Mouse (Mus musculus) forebrain, embryonic 13.5 days (tissue): ENCODE measurements around the gene Etnk1. TPM values are rescaled to one million over a fixed set of nuclear protein-coding genes. Genes with fewer than 3 reads are reported as not detected.
A peak's percentile ranks its signal among the peaks of the same experiment; 100 is the strongest.

ENCODE experiments used
- ATAC-seq: fragments of 200-750 bp; cut with Nextera tagmentation; 2 replicates; pipeline ENCODE4 v1.8.0; 2017
- H3K27ac ChIP-seq: fragments of 300-500 bp; sonication (generic); 2 replicates; pipeline ENCODE4 v1.5.1; 2015; ENCODE audit warnings: inconsistent platforms, mild to moderate bottlenecking, moderate library complexity
- H3K27me3 ChIP-seq: fragments of 300-500 bp; sonication (generic); 2 replicates; pipeline ENCODE4 v1.6.1; 2015; ENCODE audit warnings: mild to moderate bottlenecking, inconsistent platforms
- H3K36me3 ChIP-seq: fragments of 300-500 bp; sonication (generic); 2 replicates; pipeline ENCODE4 v1.6.1; 2015; ENCODE audit warnings: mild to moderate bottlenecking, inconsistent platforms; ENCODE audit not compliant: poor library complexity, severe bottlenecking
- H3K4me1 ChIP-seq: fragments of 300-500 bp; sonication (generic); 2 replicates; pipeline ENCODE4 v1.6.1; 2015; ENCODE audit warnings: inconsistent platforms
- H3K4me2 ChIP-seq: fragments of 300-500 bp; sonication (generic); 2 replicates; pipeline ENCODE4 v1.6.1; 2015; ENCODE audit warnings: inconsistent platforms, mild to moderate bottlenecking, moderate library complexity
- H3K4me3 ChIP-seq: fragments of 300-500 bp; sonication (generic); 2 replicates; pipeline ENCODE4 v1.5.1; 2015; ENCODE audit warnings: mild to moderate bottlenecking, inconsistent platforms
- H3K9ac ChIP-seq: fragments of 300-500 bp; sonication (generic); 2 replicates; pipeline ENCODE4 v1.6.1; 2015; ENCODE audit warnings: mild to moderate bottlenecking, inconsistent platforms
- H3K9me3 ChIP-seq: fragments of 300-500 bp; sonication (generic); replicated peaks from 2 replicates; pipeline ENCODE4 v1.6.1; 2016; ENCODE audit warnings: inconsistent platforms
- WGBS: fragments of 180-500 bp; shearing (Covaris S2); methylation state at CpG from one replicate; pipeline ENCODE4 v1.1.7; 2015; 5-methylcytosine and 5-hydroxymethylcytosine counted together
- polyA plus RNA-seq: library from polyadenylated mRNA; unstranded; fragments of >200 nt; fragmentation: Nextera tagmentation; extraction: Ambion mirVana; gene quantifications from 2 replicates; pipeline ENCODE4 v1.2.1, GENCODE M21; 2015

The Etnk1 gene
- 22.6 and 24.7 TPM in 2 replicates for polyA plus RNA-seq

DNA sequence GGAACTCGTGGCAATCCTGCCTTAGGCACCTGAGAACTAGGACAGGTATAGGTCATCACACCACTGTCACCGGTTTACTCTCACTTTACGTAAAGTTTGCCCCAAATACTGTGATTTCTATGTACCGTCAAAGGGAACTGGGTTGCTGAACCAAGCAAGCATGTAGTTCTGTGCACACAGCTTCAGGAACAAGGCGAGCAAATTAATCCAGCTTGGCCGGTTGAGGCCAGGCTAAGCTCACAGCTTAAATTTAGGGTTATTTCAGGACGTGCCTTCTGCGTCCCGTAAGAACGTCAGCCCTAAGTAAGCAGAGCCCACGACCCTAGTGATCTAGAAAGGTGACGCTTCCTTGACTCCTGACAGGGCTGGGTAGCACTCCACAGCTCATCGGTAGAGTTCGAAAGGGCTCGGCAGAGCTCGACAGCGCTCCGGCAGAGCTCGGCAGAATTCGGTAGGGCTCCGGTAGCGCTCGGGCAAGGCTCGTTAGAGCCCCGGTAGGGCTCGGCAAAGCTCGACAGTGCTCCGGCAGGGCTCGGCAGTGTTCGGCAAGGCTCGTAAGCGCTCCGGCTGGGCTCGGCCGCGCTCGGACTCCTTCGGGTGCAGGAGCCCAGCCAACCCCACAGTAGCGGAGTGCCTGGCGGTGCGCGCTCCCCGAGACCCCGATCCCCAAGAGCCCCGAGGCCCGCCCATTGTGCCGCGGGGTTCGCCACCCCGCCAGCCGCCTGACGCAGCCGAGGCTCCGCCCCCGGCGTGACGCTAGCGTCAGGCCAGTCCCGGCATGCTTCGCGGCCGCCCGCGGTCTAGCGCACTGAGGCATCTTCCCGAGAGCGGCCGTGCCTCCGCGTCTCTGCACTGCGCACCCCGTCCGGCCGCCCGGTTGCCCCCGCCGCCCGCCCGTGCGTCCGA, at the start of gene Etnk1:
Gene Etnk1 (plus strand): TSS at position 770 of the 906 bp plus-strand sequence.
- WGBS = under 1% methylated on average over 63 of the region's 81 CpGs
- H3K36me3 ChIP-seq = 0 out of 2 replicates have a peak, but pooled peaks cover 5% of the 10 kb centered on the region
- peak; percentile 97 for ATAC-seq

DNA sequence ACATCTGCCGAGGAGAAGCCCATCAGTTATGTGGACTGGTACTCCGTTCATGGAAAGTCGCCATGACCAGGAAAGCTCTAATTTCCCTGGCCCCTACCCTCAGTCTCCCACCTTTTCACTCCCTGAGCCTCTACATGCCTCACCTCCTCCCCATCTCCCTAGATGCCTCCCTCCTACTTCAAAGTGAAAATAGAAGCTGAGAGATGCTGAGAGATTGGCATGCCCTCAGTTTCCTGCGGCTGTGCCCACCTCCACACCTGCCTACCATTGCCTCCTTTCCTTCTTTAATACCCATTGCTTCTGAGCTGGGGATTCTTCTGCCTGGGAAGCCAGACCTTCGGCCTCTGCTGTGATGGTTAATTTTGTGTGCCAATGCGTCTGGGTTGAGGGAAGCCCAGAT, 47.7 kb upstream of the Etnk1 start:
- no peak for ATAC-seq
- Histone ChIP-seq H3K36me3 (no peaks in the 10 kb centered on the region), H3K9me3 (0 out of 2 replicates have a peak, but pooled peaks cover 3% of the 10 kb centered on the region), H3K4me2 (no peak overlapping the region), H3K4me1 (no peaks in the 10 kb centered on the region), H3K9ac (no peak overlapping the region), H3K27ac (no peak overlapping the region), H3K27me3 (no peaks in the 10 kb centered on the region), H3K4me3 (no peak overlapping the region)
- 91% methylated on average over 6 of the region's 6 CpGs for WGBS

More for the DNA sequence above, at the start of gene Etnk1:
- Histone ChIP-seq H3K9me3 (no peaks in the 10 kb centered on the region), H3K9ac (peak within 1 kb of the TSS; percentile 92), H3K4me2 (peak within 1 kb of the TSS; percentile 82), H3K4me3 (peak within 1 kb of the TSS; percentile 86), H3K4me1 (peaks cover 32% of the 10 kb centered on the region), H3K27me3 (peaks cover 3% of the 10 kb centered on the region; the same call in 1 of the 2 replicates), H3K27ac (peak within 1 kb of the TSS; percentile 94)

- ATAC-seq = no peak
- no peaks in the 10 kb centered on the region for H3K27me3 ChIP-seq
- no peak overlapping the region for H3K4me2 ChIP-seq
- no peaks in the 10 kb centered on the region for H3K4me1 ChIP-seq
- peaks cover 7% of the 10 kb centered on the region; the same call in 1 of the 2 replicates for H3K9me3 ChIP-seq
- no peak overlapping the region for H3K4me3 ChIP-seq
- H3K27ac ChIP-seq = no peak overlapping the region
- no peaks in the 10 kb centered on the region for H3K36me3 ChIP-seq
- H3K9ac ChIP-seq = no peak overlapping the region
Observed at GRCm38 (mm10) chr6:143125721-143126120, 41.3 kb upstream of the Etnk1 start.

DNA sequence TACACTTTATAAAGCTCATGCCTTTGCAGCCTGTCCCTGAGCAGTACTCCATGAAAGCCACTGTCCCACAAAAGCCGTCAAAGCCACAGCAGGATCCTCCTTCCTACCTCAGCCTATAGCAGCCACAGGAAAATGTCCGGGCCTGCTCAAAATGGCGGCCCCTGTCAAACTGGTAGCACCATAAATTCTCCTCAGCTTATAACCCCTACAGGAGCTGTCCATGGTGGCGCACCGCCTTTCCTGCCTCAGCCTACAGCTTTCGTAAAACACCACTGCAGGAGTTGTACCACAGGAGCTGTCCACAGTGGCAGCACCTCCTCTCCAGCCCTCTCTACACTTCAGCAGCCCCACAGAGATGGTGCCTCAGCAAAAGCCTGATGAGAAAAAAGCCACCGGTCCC, 37.6 kb upstream of the Etnk1 start:
- no peaks in the 10 kb centered on the region for H3K27me3 ChIP-seq
- peaks cover 8% of the 10 kb centered on the region; the same call in 1 of the 2 replicates for H3K9me3 ChIP-seq
- H3K4me1 ChIP-seq = no peaks in the 10 kb centered on the region
- no peak for ATAC-seq
- H3K4me2 ChIP-seq = no peak overlapping the region
- H3K9ac ChIP-seq = no peak overlapping the region
- H3K27ac ChIP-seq = no peak overlapping the region
- no peaks in the 10 kb centered on the region for H3K36me3 ChIP-seq
- 85% methylated on average over 7 of the region's 7 CpGs for WGBS
- no peak overlapping the region for H3K4me3 ChIP-seq

DNA sequence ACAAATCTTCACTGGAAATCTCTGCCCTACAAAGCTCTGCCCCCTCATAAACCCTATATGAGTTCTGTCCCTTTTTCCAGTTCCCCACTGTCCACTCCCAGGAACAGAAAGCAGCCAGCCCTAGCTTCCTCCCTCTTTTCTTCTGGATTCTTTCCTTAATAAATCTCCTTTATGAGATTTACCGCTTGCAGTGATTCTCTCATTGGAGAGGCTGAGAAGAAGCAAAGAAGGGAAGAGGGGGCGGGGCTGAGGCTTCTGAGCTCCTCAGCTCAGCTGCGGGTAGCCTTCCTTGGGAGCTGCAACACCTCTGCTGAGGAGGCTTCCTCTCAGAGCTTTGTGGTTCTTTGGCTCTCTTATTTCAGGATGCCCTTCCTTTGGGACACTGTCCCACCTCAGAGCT, 37.1 kb upstream of the Etnk1 start:
- H3K9me3 ChIP-seq = peaks cover 8% of the 10 kb centered on the region; the same call in 1 of the 2 replicates
- WGBS = 76% methylated on average over 3 of the region's 3 CpGs
- H3K4me1 ChIP-seq = no peaks in the 10 kb centered on the region
- no peak overlapping the region for H3K4me3 ChIP-seq
- no peak overlapping the region for H3K27ac ChIP-seq
- no peak overlapping the region for H3K9ac ChIP-seq
- H3K27me3 ChIP-seq = no peaks in the 10 kb centered on the region
- no peak for ATAC-seq
- H3K4me2 ChIP-seq = no peak overlapping the region
- no peaks in the 10 kb centered on the region for H3K36me3 ChIP-seq

- H3K4me1 ChIP-seq = no peaks in the 10 kb centered on the region
- no peak for ATAC-seq
- no peak overlapping the region for H3K4me3 ChIP-seq
- H3K9me3 ChIP-seq = peaks cover 8% of the 10 kb centered on the region; the same call in 1 of the 2 replicates
- no peak overlapping the region for H3K4me2 ChIP-seq
- H3K36me3 ChIP-seq = no peaks in the 10 kb centered on the region
- no peak overlapping the region for H3K27ac ChIP-seq
- no peaks in the 10 kb centered on the region for H3K27me3 ChIP-seq
- no peak overlapping the region for H3K9ac ChIP-seq
- WGBS = 83% methylated on average over 4 of the region's 4 CpGs
Observed at GRCm38 (mm10) chr6:143130411-143130810, 36.6 kb upstream of the Etnk1 start.

DNA sequence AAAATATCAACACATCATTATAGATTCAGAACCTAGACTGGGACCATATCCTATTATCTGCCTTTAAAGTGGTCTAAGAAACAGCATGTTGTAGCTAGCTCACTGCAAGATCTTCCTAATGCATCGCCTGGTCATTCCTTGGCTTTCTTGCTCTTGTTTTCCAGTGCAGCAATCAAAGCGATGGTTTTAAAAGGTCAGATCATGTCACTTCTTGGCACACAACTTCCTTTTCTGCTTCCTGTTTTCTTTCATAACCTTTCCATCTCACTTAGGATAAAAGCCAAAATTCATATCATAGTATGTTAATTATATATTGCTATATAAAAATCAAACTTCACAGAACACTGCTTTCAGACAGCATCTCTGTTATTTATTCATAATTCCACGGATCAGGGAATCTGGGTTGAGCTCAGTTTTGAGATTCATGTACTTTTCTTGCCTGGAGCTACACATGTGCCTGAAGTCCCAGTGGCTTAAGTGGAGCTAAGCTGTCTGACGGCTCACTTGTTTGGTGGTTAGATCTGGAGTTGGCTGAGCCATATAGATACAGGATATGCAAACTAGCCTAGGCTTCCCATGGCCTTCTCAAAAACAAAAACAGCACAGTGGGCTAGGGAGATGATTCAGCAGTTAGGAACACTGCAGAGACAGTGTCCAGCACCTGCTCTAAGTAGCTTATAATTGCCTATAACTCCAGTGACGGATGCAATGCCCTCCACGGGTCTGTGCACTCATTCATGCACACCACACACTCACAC, 34.9 kb upstream of the Etnk1 start:
- Histone ChIP-seq H3K27me3 (no peaks in the 10 kb centered on the region), H3K36me3 (no peaks in the 10 kb centered on the region), H3K4me1 (no peaks in the 10 kb centered on the region), H3K4me3 (no peak overlapping the region), H3K4me2 (no peak overlapping the region), H3K9me3 (peaks cover 8% of the 10 kb centered on the region; the same call in 1 of the 2 replicates), H3K27ac (no peak overlapping the region), H3K9ac (no peak overlapping the region)
- WGBS = 85% methylated on average over 6 of the region's 6 CpGs
- ATAC-seq = no peak

GRCm38 (mm10) chr6:143133150-143133549, 33.9 kb upstream of the Etnk1 start:
- Histone ChIP-seq H3K4me2 (no peak overlapping the region), H3K9me3 (peaks cover 8% of the 10 kb centered on the region; the same call in 1 of the 2 replicates), H3K9ac (no peak overlapping the region), H3K4me3 (no peak overlapping the region), H3K36me3 (no peaks in the 10 kb centered on the region), H3K4me1 (no peaks in the 10 kb centered on the region), H3K27ac (no peak overlapping the region), H3K27me3 (no peaks in the 10 kb centered on the region)
- ATAC-seq = no peak
- 85% methylated on average over 2 of the region's 2 CpGs for WGBS

GRCm38 (mm10) chr6:143135097-143135496, 31.9 kb upstream of the Etnk1 start:
- H3K4me1 ChIP-seq = no peaks in the 10 kb centered on the region
- H3K4me2 ChIP-seq = no peak overlapping the region
- no peak overlapping the region for H3K9ac ChIP-seq
- WGBS = 92% methylated on average over 13 of the region's 13 CpGs
- no peaks in the 10 kb centered on the region for H3K27me3 ChIP-seq
- no peak overlapping the region for H3K4me3 ChIP-seq
- H3K27ac ChIP-seq = no peak overlapping the region
- H3K9me3 ChIP-seq = peaks cover 8% of the 10 kb centered on the region; the same call in 1 of the 2 replicates
- H3K36me3 ChIP-seq = no peaks in the 10 kb centered on the region
- no peak for ATAC-seq

DNA sequence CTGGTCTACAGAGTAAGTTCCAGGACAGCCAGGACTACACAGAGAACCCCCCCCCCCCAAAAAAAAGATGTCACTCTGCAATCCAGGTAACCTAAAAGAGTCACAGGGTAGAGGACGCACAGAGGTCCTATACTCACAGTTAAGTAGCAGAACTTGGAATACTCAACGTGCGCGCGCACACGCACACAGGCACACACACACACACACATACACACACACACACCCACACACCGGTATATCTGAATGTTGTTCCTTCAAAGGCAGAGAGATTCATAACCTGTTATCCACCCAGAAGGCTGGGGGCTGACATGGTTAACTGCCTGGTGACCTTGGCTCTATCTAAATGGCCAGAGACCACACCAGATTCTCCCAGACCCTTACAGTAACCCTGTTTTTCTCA, 30.3 kb upstream of the Etnk1 start:
- Histone ChIP-seq H3K4me3 (no peak overlapping the region), H3K36me3 (no peaks in the 10 kb centered on the region), H3K4me1 (no peaks in the 10 kb centered on the region), H3K27me3 (no peaks in the 10 kb centered on the region), H3K4me2 (no peak overlapping the region), H3K9ac (no peak overlapping the region), H3K9me3 (no peaks in the 10 kb centered on the region), H3K27ac (no peak overlapping the region)
- 96% methylated on average over 7 of the region's 7 CpGs for WGBS
- ATAC-seq = no peak

GRCm38 (mm10) chr6:143137341-143137740, 29.7 kb upstream of the Etnk1 start:
- ATAC-seq = no peak
- 82% methylated on average over 5 of the region's 5 CpGs for WGBS
- Histone ChIP-seq H3K4me2 (no peak overlapping the region), H3K4me3 (no peak overlapping the region), H3K27ac (no peak overlapping the region), H3K27me3 (no peaks in the 10 kb centered on the region), H3K4me1 (no peaks in the 10 kb centered on the region), H3K36me3 (no peaks in the 10 kb centered on the region), H3K9ac (no peak overlapping the region), H3K9me3 (no peaks in the 10 kb centered on the region)

DNA sequence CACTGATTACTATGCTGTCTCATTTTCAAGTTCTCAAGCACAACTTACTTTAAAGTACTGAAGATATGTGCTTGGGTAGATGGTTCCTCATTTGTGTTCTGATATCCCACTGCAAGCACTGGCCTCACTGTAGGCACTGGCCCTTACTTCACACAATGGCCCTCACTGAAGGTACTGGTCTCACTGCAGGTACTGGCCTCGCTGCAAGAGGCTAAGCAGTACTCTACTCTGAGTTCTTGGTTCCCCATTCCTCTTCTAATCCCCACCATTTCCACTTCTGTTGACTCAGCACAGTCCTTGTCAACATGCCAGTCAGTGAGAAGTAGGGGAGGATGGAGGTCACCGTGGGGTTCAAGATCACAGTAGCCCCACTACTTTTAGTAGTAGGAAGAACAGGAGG, 27.6 kb upstream of the Etnk1 start:
- H3K9ac ChIP-seq = no peak overlapping the region
- ATAC-seq = no peak
- H3K36me3 ChIP-seq = no peaks in the 10 kb centered on the region
- no peaks in the 10 kb centered on the region for H3K4me1 ChIP-seq
- no peaks in the 10 kb centered on the region for H3K9me3 ChIP-seq
- no peak overlapping the region for H3K27ac ChIP-seq
- WGBS = 92% methylated on average over 2 of the region's 2 CpGs
- H3K27me3 ChIP-seq = no peaks in the 10 kb centered on the region
- H3K4me2 ChIP-seq = no peak overlapping the region
- H3K4me3 ChIP-seq = no peak overlapping the region
